Comparison of ENCODE assay signal across 11 mouse cellular contexts in the genomic region with DNA sequence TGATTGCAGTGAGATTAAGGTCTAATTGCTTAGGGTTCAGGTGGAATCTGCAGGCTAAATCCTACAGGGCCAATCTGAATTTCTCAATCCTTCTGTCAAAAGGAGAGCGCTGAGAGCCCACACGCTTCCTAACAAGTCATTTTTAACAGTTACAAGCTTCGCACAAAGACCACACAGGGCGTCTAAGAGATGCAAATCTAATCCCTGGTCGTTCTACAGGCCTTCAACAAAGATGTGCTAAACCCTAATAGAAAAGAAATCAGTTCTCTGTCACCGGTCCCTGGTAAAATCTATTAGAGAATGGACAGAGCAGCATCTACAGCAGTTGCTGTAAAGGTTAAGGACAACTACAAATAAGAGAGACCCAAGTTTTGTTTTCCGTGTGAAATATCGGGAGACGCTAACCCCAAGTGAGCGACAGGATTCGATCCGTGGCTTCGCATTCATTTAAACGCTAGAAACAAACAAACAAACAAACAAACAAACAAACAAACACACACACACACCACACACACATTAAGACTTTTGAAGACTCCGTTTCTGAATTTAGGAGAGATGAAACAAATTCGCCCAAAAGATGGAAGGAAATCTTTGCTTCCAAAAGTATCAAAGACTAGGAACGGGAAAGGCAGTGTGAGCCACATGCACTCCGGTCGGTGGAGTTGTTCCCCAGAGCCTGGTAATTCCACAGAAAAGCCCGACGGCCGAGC. TPM values are rescaled to one million over a fixed set of nuclear protein-coding genes. Genes with fewer than 3 reads are reported as not detected.
DNase-seq lines count a peak whose midpoint lies in the region; ATAC-seq lines count a peak whose summit lies in the region.
"Had no signal": no experiment of that assay in that cellular context is flagged by ENCODE, and none has a peak within 500 bp of the region (broad histone marks: within the 10 kb centered on the region; RNA-seq: fewer than 3 reads in every experiment).

No protein-coding gene starts in this region.

- intact Hi-C loops in heart, postnatal 25 days (cut with DNase I), result loop anchor here (10.0 kb wide), 2 partner anchors 466 to 1024 kb away; a partner anchor contains a TSS

- peaks cover 11% of the 10 kb centered on the region for H3K4me1 ChIP-seq in heart, embryonic 13.5 days
- no peaks in the 10 kb centered on the region for H3K4me1 ChIP-seq in neural tube, embryonic 11.5 days (ENCODE audit: control insufficient read depth, insufficient read depth, low read length)
- 0 out of 2 replicates have a peak, but pooled peaks cover 4% of the 10 kb centered on the region for H3K4me1 ChIP-seq in neural tube, embryonic 15.5 days
- H3K4me1 ChIP-seq in forebrain, embryonic 12.5 days, result peaks cover 13% of the 10 kb centered on the region
- H3K4me1 ChIP-seq in midbrain, embryonic 14.5 days (ENCODE audit: control insufficient read depth, insufficient read depth, low read length), result no peaks in the 10 kb centered on the region

- H3K27ac ChIP-seq in heart, embryonic 13.5 days (replicated peaks), result no peak overlapping the region
- no peak overlapping the region for H3K27ac ChIP-seq in neural tube, embryonic 11.5 days (ENCODE audit: low read depth, low read length)
- H3K27ac ChIP-seq in neural tube, embryonic 15.5 days (replicated peaks), result no peak overlapping the region
- H3K27ac ChIP-seq in forebrain, embryonic 12.5 days, result peak overlapping the region; percentile 88
- no peak overlapping the region for H3K27ac ChIP-seq in midbrain, embryonic 14.5 days (replicated peaks; ENCODE audit: low read depth, low read length)
- H3K27ac ChIP-seq: gastrocnemius, adult 2 months had no signal

- peak overlapping the region; percentile 25; the same call in 1 of the 2 replicates for H3K9ac ChIP-seq in heart, embryonic 13.5 days
- no peak overlapping the region for H3K9ac ChIP-seq in neural tube, embryonic 11.5 days (ENCODE audit: low read length)
- no peak overlapping the region for H3K9ac ChIP-seq in neural tube, embryonic 15.5 days (replicated peaks)
- peak overlapping the region; percentile 49; the same call in 1 of the 2 replicates for H3K9ac ChIP-seq in forebrain, embryonic 12.5 days
- no peak overlapping the region for H3K9ac ChIP-seq in midbrain, embryonic 14.5 days (replicated peaks; ENCODE audit: low read length)

- peak overlapping the region; percentile 31 for H3K4me3 ChIP-seq in heart, embryonic 13.5 days
- H3K4me3 ChIP-seq in neural tube, embryonic 11.5 days (ENCODE audit: low read depth, low read length), result no peak overlapping the region
- no peak overlapping the region for H3K4me3 ChIP-seq in neural tube, embryonic 15.5 days (replicated peaks)
- H3K4me3 ChIP-seq in forebrain, embryonic 12.5 days (replicated peaks), result peak overlapping the region; percentile 29
- H3K4me3 ChIP-seq in midbrain, embryonic 14.5 days (replicated peaks; ENCODE audit: low read depth, low read length), result no peak overlapping the region
- H3K4me3 ChIP-seq: gastrocnemius, adult 2 months had no signal

- no peaks in the 10 kb centered on the region for H3K36me3 ChIP-seq in heart, embryonic 13.5 days
- H3K36me3 ChIP-seq in neural tube, embryonic 11.5 days (ENCODE audit: control insufficient read depth, insufficient read depth, low read length), result no peaks in the 10 kb centered on the region
- no peaks in the 10 kb centered on the region for H3K36me3 ChIP-seq in neural tube, embryonic 15.5 days
- H3K36me3 ChIP-seq in forebrain, embryonic 12.5 days (replicated peaks), result no peaks in the 10 kb centered on the region
- no peaks in the 10 kb centered on the region for H3K36me3 ChIP-seq in midbrain, embryonic 14.5 days (ENCODE audit: control insufficient read depth, insufficient read depth, low read length)

- no peaks in the 10 kb centered on the region for H3K9me3 ChIP-seq in heart, embryonic 13.5 days
- H3K9me3 ChIP-seq in neural tube, embryonic 11.5 days (ENCODE audit: control insufficient read depth, low read length), result no peaks in the 10 kb centered on the region
- no peaks in the 10 kb centered on the region for H3K9me3 ChIP-seq in neural tube, embryonic 15.5 days (replicated peaks)
- no peaks in the 10 kb centered on the region for H3K9me3 ChIP-seq in forebrain, embryonic 12.5 days
- no peaks in the 10 kb centered on the region for H3K9me3 ChIP-seq in midbrain, embryonic 14.5 days (ENCODE audit: control insufficient read depth, low read length)

- whole genome bisulfite sequencing in heart, embryonic 13.5 days, result 3% methylated on average over 22 of the region's 22 CpGs
- 1% methylated on average over 22 of the region's 22 CpGs for WGBS in neural tube, embryonic 11.5 days
- under 1% methylated on average over 22 of the region's 22 CpGs for WGBS in neural tube, embryonic 15.5 days
- WGBS in forebrain, embryonic 12.5 days, result under 1% methylated on average over 22 of the region's 22 CpGs
- 1% methylated on average over 22 of the region's 22 CpGs for WGBS in midbrain, embryonic 14.5 days

- no peak for DNase-seq in heart, postnatal 25 days (ENCODE audit: low spot score)
- no peak for DNase-seq in neural tube, embryonic 11.5 days (ENCODE audit: low spot score)
- DNase-seq in midbrain, embryonic 14.5 days, result peak; percentile 46
- DNase-seq in urinary bladder, postnatal 14 days (ENCODE audit: low spot score), result no peak
- no peak for DNase-seq in adrenal gland, postnatal 36 days
- DNase-seq: gastrocnemius, adult 2 months; left cerebral cortex, postnatal 4 days had no signal

- H3K27me3 ChIP-seq in heart, embryonic 13.5 days (replicated peaks), result peaks cover 84% of the 10 kb centered on the region
- peaks cover 83% of the 10 kb centered on the region for H3K27me3 ChIP-seq in neural tube, embryonic 11.5 days (ENCODE audit: control insufficient read depth, insufficient read depth, low read length)
- peaks cover 87% of the 10 kb centered on the region for H3K27me3 ChIP-seq in neural tube, embryonic 15.5 days (replicated peaks)
- H3K27me3 ChIP-seq in forebrain, embryonic 12.5 days, result peaks cover 85% of the 10 kb centered on the region
- peaks cover 90% of the 10 kb centered on the region for H3K27me3 ChIP-seq in midbrain, embryonic 14.5 days (ENCODE audit: control insufficient read depth, insufficient read depth, low read length)

- ATAC-seq in heart, embryonic 13.5 days (ENCODE audit: extremely low read depth, insufficient number of reproducible peaks, low FRiP score, low TSS enrichment), result no peak
- peak; percentile 48; the same call in 1 of the 2 replicates for ATAC-seq in neural tube, embryonic 11.5 days (ENCODE audit: insufficient read depth, low FRiP score, low TSS enrichment)
- ATAC-seq in neural tube, embryonic 15.5 days (ENCODE audit: low FRiP score), result no peak
- ATAC-seq in forebrain, embryonic 12.5 days (ENCODE audit: low FRiP score), result no peak
- ATAC-seq in midbrain, embryonic 14.5 days (ENCODE audit: low FRiP score, low TSS enrichment), result no peak

- peak overlapping the region; percentile 54 for H3K4me2 ChIP-seq in heart, embryonic 13.5 days
- H3K4me2 ChIP-seq in neural tube, embryonic 11.5 days (ENCODE audit: low read depth), result no peak overlapping the region
- H3K4me2 ChIP-seq in neural tube, embryonic 15.5 days, result no peak overlapping the region
- H3K4me2 ChIP-seq in forebrain, embryonic 12.5 days, result peak overlapping the region; percentile 48
- peak overlapping the region; percentile 12; the same call in 1 of the 2 replicates for H3K4me2 ChIP-seq in midbrain, embryonic 14.5 days (ENCODE audit: low read length)

RNA-seq across cellular contexts. Expression of a gene that starts 16.2 kb away (rescaled TPM):
- polyA plus RNA-seq in heart, embryonic 13.5 days (2015; fragmentation: Nextera tagmentation; extraction: Ambion mirVana), result 1.6 and 2.8 TPM in 2 replicates
- under 1 TPM in 1 of 2 experiments, not detected in 1; 0.11 TPM for total RNA-seq in heart, postnatal 25 days (2021)
- polyA plus RNA-seq in neural tube, embryonic 11.5 days (2014; fragmentation: Nextera tagmentation; extraction: Ambion mirVana), result not detected in 2 replicates
- polyA plus RNA-seq in neural tube, embryonic 15.5 days (2015; fragmentation: Nextera tagmentation; extraction: Ambion mirVana), result not detected in 2 replicates
- 37.2 and 66.0 TPM in 2 replicates for polyA plus RNA-seq in forebrain, embryonic 12.5 days (2016; fragmentation: Nextera tagmentation; extraction: Ambion mirVana)
- 0.24 TPM in 1 of 2 replicates, not detected in the other for polyA plus RNA-seq in midbrain, embryonic 14.5 days (2014; fragmentation: Nextera tagmentation; extraction: Ambion mirVana)
- total RNA-seq in adrenal gland, postnatal 36 days (2021), result not detected
- total RNA-seq: gastrocnemius, adult 2 months had no signal
- polyA plus RNA-seq: testis, adult 2 months had no signal

Comparison
In these comparisons a context has a peak if more than half of its experiments do, and no peak if none do; other contexts are left out.
1. H3K4me2 ChIP-seq: peak in heart, embryonic 13.5 days (single experiment), forebrain, embryonic 12.5 days (single experiment) and midbrain, embryonic 14.5 days (single experiment); none in neural tube, embryonic 11.5 days (single experiment) and neural tube, embryonic 15.5 days (single experiment).
2. H3K4me3 ChIP-seq: peak in heart, embryonic 13.5 days (single experiment) and forebrain, embryonic 12.5 days (single experiment); none in neural tube, embryonic 11.5 days (single experiment), neural tube, embryonic 15.5 days (single experiment) and midbrain, embryonic 14.5 days (single experiment).
3. H3K9ac ChIP-seq: peak in heart, embryonic 13.5 days (single experiment) and forebrain, embryonic 12.5 days (single experiment); none in neural tube, embryonic 11.5 days (single experiment), neural tube, embryonic 15.5 days (single experiment) and midbrain, embryonic 14.5 days (single experiment).